Mouse (Mus musculus): ENCODE measurements around the gene Mdga2.

DNA sequence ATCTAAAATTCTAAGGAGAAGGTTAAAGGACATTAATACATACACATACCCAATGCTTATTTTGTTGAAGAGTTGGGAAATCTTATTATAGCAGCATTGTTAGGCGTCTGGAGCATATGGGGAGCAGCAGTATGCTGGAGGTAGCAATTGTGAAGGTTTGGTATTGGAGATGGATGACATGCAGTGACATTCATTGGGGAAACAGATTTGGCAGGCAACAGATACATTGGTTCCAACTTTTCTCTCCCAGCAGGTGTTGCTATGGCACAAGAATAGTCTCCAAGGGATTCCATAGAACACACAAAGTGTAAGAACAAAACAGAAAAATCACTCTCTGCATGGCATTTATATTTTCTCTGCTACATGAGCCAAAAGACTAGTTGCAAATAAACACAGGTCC, 581.9 kb downstream of the Mdga2 start:
- TF ChIP-seq CTCF (IDR thresholded peaks at IDR 0.05; ENCODE audit: borderline replicate concordance, insufficient read depth, low read length) (no peak), POLR2A (IDR thresholded peaks at IDR 0.05; ENCODE audit: low read depth, low read length) (no peak)

Measured in embryonic fibroblast, embryonic 13.5 days (primary cell).